Mouse (Mus musculus) heart, embryonic 11.5 days (tissue): ENCODE results near the gene 2410131K14Rik. TPM values are rescaled to one million over a fixed set of nuclear protein-coding genes. Genes with fewer than 3 reads are reported as not detected.

ENCODE experiments used
- ATAC-seq: fragments of 200-750 bp; cut with Nextera tagmentation; replicated peaks from 2 replicates; pipeline ENCODE4 v1.8.0; 2017; ENCODE audit warnings: moderate library complexity; ENCODE audit not compliant: insufficient number of reproducible peaks, low FRiP score, low TSS enrichment
- H3K27ac ChIP-seq: fragments of 300-500 bp; sonication (generic); 2 replicates; pipeline ENCODE4 v1.5.1; 2014; ENCODE audit warnings: mild to moderate bottlenecking, low read depth, low read length
- H3K27me3 ChIP-seq: fragments of 300-500 bp; sonication (generic); 2 replicates; pipeline ENCODE4 v1.6.1; 2014; ENCODE audit warnings: mild to moderate bottlenecking, low read length, mixed read lengths; ENCODE audit not compliant: control insufficient read depth, insufficient read depth
- H3K36me3 ChIP-seq: fragments of 300-500 bp; sonication (generic); 2 replicates; pipeline ENCODE4 v1.6.1; 2014; ENCODE audit warnings: mild to moderate bottlenecking, low read length, moderate library complexity, mixed read lengths; ENCODE audit not compliant: control insufficient read depth, insufficient read depth
- H3K4me1 ChIP-seq: fragments of 300-500 bp; sonication (generic); 2 replicates; pipeline ENCODE4 v1.6.1; 2014; ENCODE audit warnings: low read length; ENCODE audit not compliant: control insufficient read depth, insufficient read depth
- H3K4me2 ChIP-seq: fragments of 300-500 bp; sonication (generic); 2 replicates; pipeline ENCODE4 v1.6.1; 2014; ENCODE audit warnings: mild to moderate bottlenecking, moderate library complexity
- H3K4me3 ChIP-seq: fragments of 300-500 bp; sonication (generic); 2 replicates; pipeline ENCODE4 v1.5.1; 2014; ENCODE audit warnings: low read depth, low read length
- H3K9ac ChIP-seq: fragments of 300-500 bp; sonication (generic); 2 replicates; pipeline ENCODE4 v1.6.1; 2014; ENCODE audit warnings: mild to moderate bottlenecking, low read depth, low read length, moderate library complexity
- H3K9me3 ChIP-seq: fragments of 300-500 bp; sonication (generic); replicated peaks from 2 replicates; pipeline ENCODE4 v1.6.1; 2016; ENCODE audit warnings: low read length; ENCODE audit not compliant: control insufficient read depth
- WGBS: fragments of 180-500 bp; shearing (Covaris S2); extraction: QIAGEN DNeasy Blood & Tissue Kit; methylation state at CpG from one replicate; pipeline ENCODE4 v1.1.7; 2014; ENCODE audit not compliant: insufficient replicate concordance; 5-methylcytosine and 5-hydroxymethylcytosine counted together
- polyA plus RNA-seq: library from polyadenylated mRNA; unstranded; fragments of >200 nt; fragmentation: Nextera tagmentation; extraction: Ambion mirVana; gene quantifications from 2 replicates; pipeline ENCODE4 v1.2.1, GENCODE M21; 2014

Gene 2410131K14Rik
- polyA plus RNA-seq, 1 experiment from 2014 or later, result 5.9 TPM

DNA sequence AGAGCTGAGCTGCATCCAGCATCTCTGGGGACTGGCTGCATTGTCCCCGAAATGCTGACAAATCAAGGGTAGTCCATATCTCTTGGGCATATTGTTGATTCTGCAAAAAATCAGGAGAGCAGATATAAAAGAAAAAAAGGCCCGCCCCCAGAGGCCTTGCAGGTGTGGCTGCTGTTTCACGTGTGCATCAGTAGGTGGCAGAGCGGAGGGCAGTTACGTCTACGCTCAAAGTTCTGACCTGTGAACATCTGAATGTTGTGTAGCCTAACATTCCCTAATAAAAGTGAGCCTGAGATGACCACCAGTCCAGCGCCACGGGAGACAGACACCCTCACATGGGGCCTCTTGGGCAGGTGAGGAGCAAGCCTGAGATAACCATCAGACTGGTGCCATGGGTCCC is 21.3 kb downstream of the 2410131K14Rik start:
- H3K27me3 ChIP-seq, result peaks cover 20% of the 10 kb centered on the region
- H3K4me3 ChIP-seq, result no peak overlapping the region
- ATAC-seq, result no peak
- H3K9ac ChIP-seq, result no peak overlapping the region
- no peaks in the 10 kb centered on the region; the same call in 1 of the 2 replicates for H3K4me1 ChIP-seq
- no peak overlapping the region for H3K4me2 ChIP-seq
- WGBS, result 34% methylated on average over 8 of the region's 8 CpGs
- no peak overlapping the region for H3K27ac ChIP-seq
- H3K36me3 ChIP-seq, result peaks cover 6% of the 10 kb centered on the region; the same call in 1 of the 2 replicates
- H3K9me3 ChIP-seq, result no peaks in the 10 kb centered on the region

DNA sequence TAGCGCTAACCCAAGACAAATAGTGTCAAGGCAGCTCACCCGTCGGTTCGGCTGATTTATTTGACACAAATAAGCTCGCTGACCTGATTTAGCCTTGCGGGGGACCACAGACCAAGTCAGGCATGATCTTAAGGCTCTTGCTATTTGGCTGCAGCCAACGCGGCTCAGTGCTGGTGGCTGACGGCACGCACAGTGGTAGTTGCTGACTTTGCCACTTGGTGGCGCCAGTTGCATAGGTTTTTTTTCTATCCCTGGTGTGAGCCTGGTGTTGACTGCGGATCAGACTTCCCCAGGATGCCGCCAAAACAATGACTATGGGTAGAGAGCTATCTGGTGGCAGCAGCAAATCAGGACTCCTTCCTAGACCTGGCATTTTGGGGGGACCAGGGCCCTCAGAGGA is 24.0 kb downstream of the 2410131K14Rik start:
- ATAC-seq, result 0 out of 2 replicates have a peak, but pooled peaks have one; percentile 58
- H3K4me3 ChIP-seq, result no peak overlapping the region
- no peak overlapping the region for H3K9ac ChIP-seq
- peak overlapping the region; percentile 39; the same call in 1 of the 2 replicates for H3K4me2 ChIP-seq
- peaks cover 43% of the 10 kb centered on the region for H3K27me3 ChIP-seq
- no peaks in the 10 kb centered on the region for H3K9me3 ChIP-seq
- H3K4me1 ChIP-seq, result peaks cover 7% of the 10 kb centered on the region
- no peak overlapping the region for H3K27ac ChIP-seq
- H3K36me3 ChIP-seq, result no peaks in the 10 kb centered on the region
- WGBS, result 2% methylated on average over 13 of the region's 13 CpGs

DNA sequence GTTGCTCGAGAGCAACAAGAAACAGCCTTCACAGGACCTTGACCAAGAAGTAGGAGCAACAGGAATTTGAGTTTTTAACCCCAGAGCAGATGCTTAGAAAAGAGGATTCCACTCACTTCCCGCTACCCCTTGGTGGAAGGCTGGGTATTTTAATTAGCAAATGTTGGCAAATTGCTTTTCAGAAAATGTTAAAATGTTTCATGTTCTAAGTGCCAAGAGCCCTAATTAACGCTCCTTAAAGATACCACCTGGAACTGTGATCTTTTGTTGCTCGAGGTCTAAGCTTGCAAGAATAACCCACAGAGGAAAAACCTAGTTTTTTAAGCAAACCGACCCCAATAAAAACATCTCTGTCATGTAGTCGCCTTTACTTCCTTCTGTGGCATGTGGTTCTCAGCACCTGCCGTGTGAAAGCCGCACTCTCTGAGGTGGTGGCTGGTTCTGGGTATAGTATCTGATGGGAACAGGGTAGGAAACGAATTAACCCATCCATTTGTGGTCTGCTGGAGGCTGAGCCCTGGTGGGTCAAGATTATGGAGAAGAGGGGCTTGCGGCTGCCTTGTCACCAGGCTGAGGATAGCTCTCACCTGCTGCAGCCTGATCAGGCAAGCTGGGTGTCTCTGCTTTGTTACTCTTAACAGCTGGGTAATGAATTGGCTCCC is 26.6 kb downstream of the 2410131K14Rik start:
- H3K4me2 ChIP-seq, result no peak overlapping the region
- ATAC-seq, result no peak
- H3K27me3 ChIP-seq, result peaks cover 49% of the 10 kb centered on the region
- H3K4me1 ChIP-seq, result peaks cover 20% of the 10 kb centered on the region
- WGBS, result 63% methylated on average over 10 of the region's 10 CpGs
- no peaks in the 10 kb centered on the region for H3K9me3 ChIP-seq
- H3K9ac ChIP-seq, result no peak overlapping the region
- no peaks in the 10 kb centered on the region for H3K36me3 ChIP-seq
- H3K4me3 ChIP-seq, result no peak overlapping the region
- H3K27ac ChIP-seq, result no peak overlapping the region

DNA sequence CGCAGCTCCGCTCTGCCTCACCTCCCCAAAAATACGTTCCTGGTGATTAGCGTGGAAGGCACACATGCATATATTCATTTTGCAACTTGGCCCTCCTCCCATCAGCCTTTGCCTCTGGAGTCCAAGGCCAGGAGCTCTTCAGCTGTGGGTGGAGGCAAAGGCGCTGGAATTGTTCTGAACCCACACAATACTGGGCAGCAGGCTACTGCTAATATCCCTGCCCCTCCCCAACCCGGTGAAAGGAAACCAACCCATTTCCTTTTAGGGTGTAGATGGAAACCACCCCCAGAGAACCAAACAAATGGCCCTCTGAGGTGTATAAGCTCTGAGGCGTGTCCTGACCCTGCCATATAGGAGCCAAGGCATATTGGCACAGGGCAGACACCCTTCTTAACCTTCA is 28.4 kb downstream of the 2410131K14Rik start:
- no peak overlapping the region for H3K4me2 ChIP-seq
- no peak overlapping the region for H3K9ac ChIP-seq
- no peak overlapping the region for H3K27ac ChIP-seq
- no peak for ATAC-seq
- WGBS, result 76% methylated on average over 7 of the region's 7 CpGs
- H3K4me3 ChIP-seq, result no peak overlapping the region
- peaks cover 62% of the 10 kb centered on the region for H3K27me3 ChIP-seq
- peaks cover 20% of the 10 kb centered on the region for H3K4me1 ChIP-seq
- no peaks in the 10 kb centered on the region for H3K36me3 ChIP-seq
- H3K9me3 ChIP-seq, result no peaks in the 10 kb centered on the region

DNA sequence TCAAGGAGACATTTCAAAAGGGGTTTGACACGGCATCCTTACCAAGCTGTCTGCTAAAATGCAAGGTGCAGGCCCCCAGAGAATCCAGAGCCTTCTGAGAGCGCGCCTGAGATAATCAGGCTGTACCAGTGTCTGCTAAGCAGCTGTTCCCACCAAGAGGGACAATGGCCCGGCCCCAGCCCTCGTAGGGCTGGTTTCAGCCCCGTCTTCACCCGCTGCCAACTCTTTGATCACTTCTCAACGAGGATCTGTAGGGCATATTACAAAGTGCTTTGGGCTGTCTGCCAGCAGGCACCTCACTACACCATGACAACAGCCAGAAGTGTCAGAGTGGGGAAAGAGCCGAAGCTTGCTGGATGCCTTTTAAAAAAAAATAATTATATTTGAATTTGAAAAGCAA is 29.5 kb downstream of the 2410131K14Rik start:
- Histone ChIP-seq H3K27ac (0 out of 2 replicates have a peak overlapping the region, but pooled peaks have one; percentile 29), H3K9me3 (no peaks in the 10 kb centered on the region), H3K4me1 (peaks cover 20% of the 10 kb centered on the region), H3K27me3 (peaks cover 59% of the 10 kb centered on the region), H3K9ac (no peak overlapping the region), H3K36me3 (no peaks in the 10 kb centered on the region), H3K4me2 (peak overlapping the region; percentile 53), H3K4me3 (peak overlapping the region; percentile 10; the same call in 1 of the 2 replicates)
- 17% methylated on average over 9 of the region's 9 CpGs for WGBS
- no peak; the same call in 1 of the 2 replicates for ATAC-seq

DNA sequence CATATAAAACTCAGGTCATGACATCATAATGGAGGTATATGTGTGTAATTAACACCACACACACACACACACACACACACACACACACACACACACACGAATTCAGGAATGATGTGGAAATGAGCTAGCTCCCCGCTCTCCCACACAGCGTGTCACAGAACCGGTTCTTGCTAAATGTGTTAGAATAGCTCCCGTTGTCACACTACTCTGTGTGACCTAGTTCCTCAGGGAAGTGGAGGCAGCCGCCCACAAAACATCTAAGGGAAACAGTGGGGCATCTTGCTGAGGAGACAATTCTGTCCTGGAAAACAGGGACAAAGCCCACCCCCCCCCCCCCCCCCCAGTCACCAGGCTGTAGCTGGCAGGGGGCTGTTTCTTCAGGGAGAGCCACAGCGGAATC is 31.3 kb downstream of the 2410131K14Rik start:
- H3K36me3 ChIP-seq, result no peaks in the 10 kb centered on the region
- H3K9me3 ChIP-seq, result no peaks in the 10 kb centered on the region
- H3K4me2 ChIP-seq, result no peak overlapping the region
- peaks cover 45% of the 10 kb centered on the region for H3K27me3 ChIP-seq
- peaks cover 20% of the 10 kb centered on the region for H3K4me1 ChIP-seq
- no peak overlapping the region for H3K9ac ChIP-seq
- ATAC-seq, result no peak
- WGBS, result 59% methylated on average over 7 of the region's 7 CpGs
- H3K4me3 ChIP-seq, result no peak overlapping the region
- H3K27ac ChIP-seq, result no peak overlapping the region

DNA sequence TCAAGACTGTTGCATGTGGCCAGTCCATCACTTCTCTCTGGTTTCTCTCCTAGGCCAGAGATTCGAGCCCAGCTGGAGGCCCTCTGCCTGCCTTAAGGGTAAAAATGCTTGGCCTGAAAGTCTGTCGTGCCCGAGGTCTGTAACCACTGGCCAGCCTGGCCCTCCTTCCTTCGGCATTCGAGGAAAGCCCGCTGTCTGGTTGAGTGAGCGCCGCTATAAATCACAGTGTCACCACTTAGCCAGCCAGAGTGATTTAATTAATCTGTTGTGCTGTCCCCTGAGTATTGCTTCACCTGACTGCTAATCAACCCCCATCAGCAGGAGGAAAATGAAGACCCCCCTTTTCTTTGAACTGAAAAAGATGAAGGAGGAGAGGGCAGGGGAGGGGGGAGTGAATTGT is 31.7 kb downstream of the 2410131K14Rik start:
- ATAC-seq, result no peak
- 42% methylated on average over 8 of the region's 8 CpGs for WGBS

DNA sequence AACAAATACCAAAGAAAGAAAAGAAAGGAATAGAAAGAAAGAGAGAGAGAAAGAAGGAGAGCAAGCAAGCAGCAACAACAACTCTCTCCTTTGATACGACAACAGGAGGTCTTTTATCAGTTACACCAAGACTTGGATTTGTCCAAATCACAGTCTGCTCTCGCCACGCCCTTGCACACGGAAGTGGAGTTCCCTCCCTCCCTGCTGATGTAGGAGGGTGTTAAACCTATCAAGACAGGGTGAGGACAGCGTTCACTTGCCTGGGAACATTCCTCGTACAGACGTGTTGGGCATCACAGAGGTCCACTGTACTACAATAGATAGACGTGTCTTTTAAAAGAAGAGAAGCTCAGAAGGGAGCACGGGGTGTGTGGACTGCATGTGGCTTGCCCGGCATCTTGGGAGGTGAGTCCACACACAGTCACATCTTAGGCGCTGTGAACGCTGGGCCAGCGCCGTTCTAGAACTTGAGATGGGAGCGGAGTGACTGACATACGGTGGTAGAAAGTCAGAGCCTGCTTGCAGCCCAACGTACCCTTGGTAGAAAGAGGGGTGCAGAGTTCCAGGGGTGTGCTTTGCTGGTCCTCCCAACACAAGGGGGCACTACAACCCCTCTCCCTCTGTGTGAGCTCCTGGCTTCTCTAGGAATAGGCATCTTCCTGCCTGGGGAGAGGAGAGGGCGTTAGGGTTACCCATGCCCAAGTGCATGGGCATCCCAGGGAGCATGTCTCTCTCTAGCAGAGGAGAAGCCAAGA is 32.9 kb downstream of the 2410131K14Rik start:
- H3K9me3 ChIP-seq, result no peaks in the 10 kb centered on the region
- H3K4me1 ChIP-seq, result peaks cover 20% of the 10 kb centered on the region
- no peak overlapping the region for H3K4me2 ChIP-seq
- H3K27ac ChIP-seq, result no peak overlapping the region
- H3K9ac ChIP-seq, result no peak overlapping the region
- H3K27me3 ChIP-seq, result peaks cover 32% of the 10 kb centered on the region
- no peak overlapping the region for H3K4me3 ChIP-seq
- 68% methylated on average over 18 of the region's 18 CpGs for WGBS
- H3K36me3 ChIP-seq, result no peaks in the 10 kb centered on the region
- ATAC-seq, result no peak

More for the DNA sequence above, 31.7 kb downstream of the 2410131K14Rik start:
- Histone ChIP-seq H3K36me3 (no peaks in the 10 kb centered on the region), H3K4me3 (no peak overlapping the region), H3K4me1 (peaks cover 20% of the 10 kb centered on the region), H3K4me2 (no peak overlapping the region), H3K27me3 (peaks cover 42% of the 10 kb centered on the region), H3K27ac (no peak overlapping the region), H3K9ac (no peak overlapping the region), H3K9me3 (no peaks in the 10 kb centered on the region)
